Mouse (Mus musculus) embryonic facial prominence, embryonic 13.5 days (tissue): Measurements from ENCODE around the gene Myef2. TPM values are rescaled to one million over a fixed set of nuclear protein-coding genes. Genes with fewer than 3 reads are reported as not detected.

ENCODE experiments used
- ATAC-seq: fragments of 200-750 bp; cut with Nextera tagmentation; 2 replicates; pipeline ENCODE4 v1.8.0; 2017; ENCODE audit warnings: low read depth; ENCODE audit not compliant: insufficient number of reproducible peaks, insufficient read depth, low FRiP score, low TSS enrichment
- H3K27ac ChIP-seq: fragments of 300-500 bp; sonication (generic); 2 replicates; pipeline ENCODE4 v1.5.1; 2015; ENCODE audit warnings: moderate library complexity, mild to moderate bottlenecking, inconsistent platforms
- H3K27me3 ChIP-seq: fragments of 300-500 bp; sonication (generic); 2 replicates; pipeline ENCODE4 v1.6.1; 2015; ENCODE audit warnings: mild to moderate bottlenecking, inconsistent platforms
- H3K36me3 ChIP-seq: fragments of 300-500 bp; sonication (generic); 2 replicates; pipeline ENCODE4 v1.6.1; 2015; ENCODE audit warnings: mild to moderate bottlenecking, inconsistent platforms
- H3K4me1 ChIP-seq: fragments of 300-500 bp; sonication (generic); 2 replicates; pipeline ENCODE4 v1.6.1; 2015; ENCODE audit warnings: inconsistent platforms
- H3K4me2 ChIP-seq: fragments of 300-500 bp; sonication (generic); 2 replicates; pipeline ENCODE4 v1.6.1; 2015; ENCODE audit warnings: moderate library complexity, mild to moderate bottlenecking, inconsistent platforms
- H3K4me3 ChIP-seq: fragments of 300-500 bp; sonication (generic); 2 replicates; pipeline ENCODE4 v1.5.1; 2015; ENCODE audit warnings: mild to moderate bottlenecking, inconsistent platforms
- H3K9ac ChIP-seq: fragments of 300-500 bp; sonication (generic); 2 replicates; pipeline ENCODE4 v1.6.1; 2015; ENCODE audit warnings: mild to moderate bottlenecking, inconsistent platforms
- H3K9me3 ChIP-seq: fragments of 300-500 bp; sonication (generic); 2 replicates; pipeline ENCODE4 v1.6.1; 2016; ENCODE audit warnings: inconsistent platforms
- WGBS: fragments of 180-500 bp; shearing (Covaris S2); methylation state at CpG from one replicate; pipeline ENCODE4 v1.1.7; 2015; ENCODE audit warnings: mixed read lengths; 5-methylcytosine and 5-hydroxymethylcytosine counted together
- polyA plus RNA-seq: library from polyadenylated mRNA; unstranded; fragments of >200 nt; fragmentation: Nextera tagmentation; extraction: Ambion mirVana; gene quantifications from 2 replicates; pipeline ENCODE4 v1.2.1, GENCODE M21; 2015

Gene Myef2
- polyA plus RNA-seq, 1 experiment from 2014 or later: 108 TPM

GRCm38 (mm10) chr2:125067373-125067772 lies 56.1 kb downstream of the Myef2 start:
- ATAC-seq: no peak
- H3K27me3 ChIP-seq: no peaks in the 10 kb centered on the region
- H3K9ac ChIP-seq: no peak overlapping the region
- H3K36me3 ChIP-seq: no peaks in the 10 kb centered on the region
- H3K27ac ChIP-seq: no peak overlapping the region
- H3K4me1 ChIP-seq: peaks cover 4% of the 10 kb centered on the region; the same call in 1 of the 2 replicates
- H3K4me3 ChIP-seq: no peak overlapping the region
- H3K9me3 ChIP-seq: no peaks in the 10 kb centered on the region
- no peak overlapping the region for H3K4me2 ChIP-seq
- WGBS: 88% methylated on average over 7 of the region's 7 CpGs

- Histone ChIP-seq H3K4me3 (no peak overlapping the region), H3K27me3 (no peaks in the 10 kb centered on the region), H3K9ac (no peak overlapping the region), H3K36me3 (no peaks in the 10 kb centered on the region), H3K9me3 (no peaks in the 10 kb centered on the region), H3K4me2 (no peak overlapping the region), H3K27ac (no peak overlapping the region), H3K4me1 (peaks cover 2% of the 10 kb centered on the region; the same call in 1 of the 2 replicates)
- WGBS: 57% methylated on average over 4 of the region's 4 CpGs
- no peak for ATAC-seq
These were observed 60.5 kb downstream of the Myef2 start for GRCm38 (mm10) chr2:125062944-125063343.

- Histone ChIP-seq H3K27me3 (no peaks in the 10 kb centered on the region), H3K9me3 (no peaks in the 10 kb centered on the region), H3K27ac (no peak overlapping the region), H3K9ac (no peak overlapping the region), H3K36me3 (no peaks in the 10 kb centered on the region), H3K4me1 (no peaks in the 10 kb centered on the region), H3K4me3 (no peak overlapping the region), H3K4me2 (no peak overlapping the region)
- 92% methylated on average over 7 of the region's 7 CpGs for WGBS
- ATAC-seq: no peak
These were observed 62.0 kb downstream of the Myef2 start for GRCm38 (mm10) chr2:125061451-125061850.

GRCm38 (mm10) chr2:125057250-125057815 lies 66.1 kb downstream of the Myef2 start:
- Histone ChIP-seq H3K4me3 (no peak overlapping the region), H3K27me3 (no peaks in the 10 kb centered on the region), H3K9me3 (no peaks in the 10 kb centered on the region), H3K9ac (no peak overlapping the region), H3K4me2 (no peak overlapping the region), H3K4me1 (no peaks in the 10 kb centered on the region), H3K36me3 (no peaks in the 10 kb centered on the region), H3K27ac (no peak overlapping the region)
- 44% methylated on average over 7 of the region's 7 CpGs for WGBS
- ATAC-seq: no peak

GRCm38 (mm10) chr2:125055316-125055903 lies 68.1 kb downstream of the Myef2 start:
- H3K27me3 ChIP-seq: no peaks in the 10 kb centered on the region
- H3K4me3 ChIP-seq: no peak overlapping the region
- H3K4me1 ChIP-seq: no peaks in the 10 kb centered on the region
- H3K36me3 ChIP-seq: no peaks in the 10 kb centered on the region
- WGBS: 85% methylated on average over 7 of the region's 7 CpGs
- no peak overlapping the region for H3K9ac ChIP-seq
- no peak overlapping the region for H3K4me2 ChIP-seq
- ATAC-seq: no peak
- no peak overlapping the region for H3K27ac ChIP-seq
- no peaks in the 10 kb centered on the region for H3K9me3 ChIP-seq

Other genes with a start within 250 kb of the Myef2 start
- 4.8 and 8.6 TPM in 2 replicates for gene Slc24a5, start 55.5 kb downstream of the Myef2 start, polyA plus RNA-seq
- not detected in 2 replicates for gene Ctxn2, start 13.0 kb upstream of the Myef2 start, polyA plus RNA-seq
- 0.07 TPM in 1 of 2 replicates, not detected in the other for gene Slc12a1, start 28.8 kb upstream of the Myef2 start, polyA plus RNA-seq
- gene Dut, start 123.5 kb upstream of the Myef2 start, polyA plus RNA-seq: 135 and 145 TPM in 2 replicates